Mouse (Mus musculus): ENCODE data around the gene Akap6.
"Not testable (repeated sequence)": the region's sequence is repeated elsewhere in the genome, so short reads cannot be mapped to it uniquely, and the experiment has no call there.

Akap6 gene

DNA sequence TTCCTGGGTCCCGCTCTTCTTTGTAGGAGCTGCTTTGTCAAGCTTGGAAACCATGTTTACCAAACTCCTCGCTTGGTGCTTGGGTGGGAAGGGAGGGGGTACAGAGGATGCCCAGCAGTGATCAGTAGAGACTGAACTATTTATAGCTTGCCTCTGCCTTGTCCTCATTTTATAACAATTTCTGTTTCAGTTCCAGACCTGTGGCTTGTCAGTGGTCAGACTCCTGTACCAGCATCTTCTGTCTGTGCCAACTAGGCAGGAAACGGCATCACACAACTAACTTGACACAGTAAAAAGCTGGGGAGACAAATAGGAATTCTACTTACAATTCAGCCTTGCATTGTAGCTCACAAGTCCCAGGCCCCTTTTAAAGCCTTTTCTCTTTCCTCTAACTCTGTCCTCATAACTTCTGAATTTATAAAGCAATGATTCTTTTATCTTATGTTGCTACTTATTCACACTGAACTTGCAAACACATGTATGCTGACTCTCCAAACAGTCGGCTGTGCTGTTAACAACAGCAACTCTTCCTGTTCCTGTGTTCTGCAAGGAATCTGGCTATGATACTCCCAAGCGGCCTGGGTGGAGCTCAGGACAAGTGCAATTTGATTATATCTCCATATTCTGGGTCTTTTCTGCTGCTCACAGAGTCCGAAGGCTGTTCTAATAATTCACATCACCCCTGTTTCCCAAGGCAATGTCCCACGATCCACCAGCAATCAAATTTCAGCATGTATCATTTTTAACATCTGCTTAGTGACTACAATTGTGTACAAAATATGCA lies 12.9 kb downstream of the Akap6 start:
- DNase-seq = no peak

DNA sequence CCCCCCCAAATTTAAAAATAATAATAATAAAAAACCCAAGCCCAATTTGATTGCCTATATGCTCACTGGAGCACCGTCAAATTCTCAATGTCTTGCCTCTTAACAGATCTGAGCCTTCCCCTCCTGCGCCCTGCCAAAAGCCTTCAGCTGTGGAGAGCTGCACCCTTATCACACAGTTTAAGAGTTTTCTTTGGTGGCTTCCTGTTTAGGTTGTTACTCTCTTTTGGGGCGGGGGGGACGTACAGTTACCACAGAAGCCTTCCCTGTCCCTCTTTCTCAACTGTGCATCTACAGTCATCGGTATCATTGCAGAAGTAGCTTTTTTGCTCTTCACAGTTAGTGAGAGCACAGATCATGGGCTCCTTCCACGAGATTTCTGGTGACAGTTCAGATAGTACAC lies 19.2 kb downstream of the Akap6 start:
- no peak for DNase-seq

DNA sequence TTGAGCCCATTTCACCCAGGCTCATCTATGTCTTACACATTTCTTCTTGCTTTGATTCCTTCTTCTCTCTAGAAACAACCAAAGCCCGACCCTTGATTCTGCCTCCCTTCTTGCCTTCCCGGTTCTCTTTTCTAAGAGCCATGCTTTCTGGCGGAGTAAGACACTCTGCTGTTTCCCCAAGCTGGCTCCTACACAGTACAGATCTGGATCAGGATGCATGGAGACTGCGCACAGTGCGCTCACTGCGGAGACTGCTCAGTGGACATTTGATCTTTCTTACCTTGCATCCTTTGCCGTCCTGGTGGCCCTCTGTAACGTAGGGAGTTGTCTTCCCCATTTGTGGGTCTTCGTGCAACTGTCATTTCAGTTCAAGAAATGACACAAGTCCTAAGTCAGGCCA lies 20.0 kb downstream of the Akap6 start:
- no peak for DNase-seq

DNA sequence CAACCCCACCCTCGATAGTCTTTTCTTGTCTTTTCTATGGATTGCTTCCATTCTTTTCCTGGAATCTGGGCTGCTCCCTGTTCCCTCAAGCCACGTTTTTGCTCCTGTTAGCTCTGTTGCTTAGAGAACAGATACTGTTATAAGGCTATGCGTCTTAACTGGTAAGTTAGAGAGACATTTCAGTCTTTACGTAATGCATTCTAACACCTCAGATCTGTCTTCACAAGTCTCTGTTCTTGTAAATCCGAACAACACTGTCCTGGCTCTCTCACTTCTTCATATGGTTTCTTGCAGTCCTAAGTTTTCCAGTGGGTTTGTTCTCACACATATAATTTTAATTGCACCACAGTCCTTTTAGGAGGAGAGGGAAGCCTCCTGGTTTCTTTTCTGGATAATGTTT lies 20.5 kb downstream of the Akap6 start:
- DNase-seq = no peak

DNA sequence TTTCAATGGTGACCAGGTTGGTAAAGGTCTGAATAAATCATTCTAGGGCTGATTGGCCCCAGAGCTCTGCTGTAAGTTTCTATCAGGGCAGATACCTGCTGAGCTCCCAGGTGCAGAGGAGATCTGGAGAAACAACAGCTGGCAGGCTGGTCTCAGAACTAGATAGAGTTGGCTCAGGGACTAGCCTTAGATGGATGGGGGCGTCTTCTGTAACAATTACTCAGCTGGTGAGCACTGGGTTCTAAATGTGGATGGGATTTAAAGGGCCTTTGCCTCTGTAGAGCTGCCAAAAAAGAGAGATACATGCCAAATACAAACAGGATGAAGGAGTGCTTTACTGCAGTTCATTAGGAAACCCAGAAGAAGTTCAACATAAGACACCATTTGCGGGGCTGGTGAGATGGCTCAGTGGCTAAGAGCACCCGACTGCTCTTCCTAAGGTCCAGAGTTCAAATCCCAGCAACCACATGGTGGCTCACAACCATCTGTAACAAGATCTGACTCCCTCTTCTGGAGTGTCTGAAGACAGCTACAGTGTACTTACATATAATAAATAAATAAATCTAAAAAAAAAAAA lies 24.9 kb downstream of the Akap6 start:
- DNase-seq = not testable (repeated sequence)

DNA sequence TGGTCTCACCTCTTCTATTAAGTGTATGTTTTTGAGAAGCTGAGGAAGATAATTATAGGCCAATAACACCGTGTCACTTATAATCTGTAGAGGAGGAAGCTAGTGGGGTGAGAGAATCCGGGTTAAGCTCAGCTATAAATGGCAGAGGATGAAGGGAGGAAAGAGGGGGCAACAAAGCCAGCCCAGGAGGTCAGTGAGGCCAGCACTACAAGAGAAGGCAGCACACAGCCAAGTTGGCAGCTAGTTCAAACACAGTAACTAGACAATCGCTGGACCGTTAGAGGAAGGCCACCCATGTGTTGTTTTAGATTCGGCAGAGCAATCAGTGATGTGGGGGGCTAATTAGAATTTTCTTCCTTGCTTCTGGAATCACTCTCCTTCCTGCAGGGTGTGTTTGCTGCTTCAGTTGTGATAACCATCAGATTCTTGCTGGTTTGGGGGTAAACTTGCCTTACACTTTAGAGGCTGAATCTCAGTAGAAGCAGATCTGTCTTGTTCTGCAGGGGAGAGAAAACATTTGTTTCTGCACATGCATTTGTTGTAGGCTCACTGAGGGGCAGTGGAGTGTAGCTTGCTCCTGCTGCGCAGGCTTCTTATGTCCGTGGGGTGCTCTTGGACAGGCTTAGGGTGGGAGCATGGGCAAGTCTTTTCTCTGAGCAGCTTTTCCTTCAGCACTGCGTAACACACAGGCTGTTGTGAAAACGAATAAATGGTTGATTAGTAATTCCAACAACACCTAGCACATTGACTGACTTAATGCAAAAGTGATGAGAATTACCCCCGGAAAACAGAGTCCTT lies 27.4 kb downstream of the Akap6 start:
- DNase-seq = no peak

DNA sequence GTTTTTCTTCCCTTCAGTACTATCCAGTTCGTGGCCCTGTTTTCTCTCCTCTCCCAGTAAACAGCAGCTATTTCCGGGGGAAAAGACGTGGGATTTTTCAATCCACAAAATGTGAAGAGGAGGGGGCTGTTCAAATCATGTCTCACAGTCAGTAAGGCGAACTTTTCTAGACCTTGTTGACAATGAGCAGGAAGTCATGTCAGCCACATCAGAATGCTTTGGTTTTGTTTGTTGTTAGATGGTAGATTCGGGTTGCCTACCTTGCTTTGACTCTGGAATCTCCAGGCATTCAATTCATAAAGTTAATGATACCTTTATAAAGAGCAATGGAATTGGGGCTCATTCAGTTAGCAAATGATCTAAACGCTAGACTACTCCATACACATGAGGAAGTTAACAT lies 30.2 kb downstream of the Akap6 start:
- no peak for DNase-seq

DNA sequence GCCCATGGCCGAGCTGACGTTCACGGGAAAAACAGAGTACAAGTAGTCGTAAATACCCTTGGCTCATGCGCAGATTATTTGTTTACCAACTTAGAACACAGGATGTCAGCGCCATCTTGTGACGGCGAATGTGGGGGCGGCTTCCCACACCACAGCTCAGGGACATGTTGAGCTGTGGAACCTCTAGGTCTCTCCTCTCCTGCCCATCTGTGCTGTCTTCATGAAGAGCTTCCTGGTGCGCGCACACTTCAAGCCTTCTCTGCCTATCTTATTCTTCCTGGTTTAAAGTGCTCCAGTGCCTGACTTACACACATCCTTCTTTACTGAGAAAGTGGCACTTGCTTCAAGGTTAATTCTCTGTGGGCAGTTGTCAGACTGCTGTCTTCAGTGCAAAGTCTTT lies 36.0 kb downstream of the Akap6 start:
- DNase-seq = peak in 1 of 2 experiments; percentile 2

DNA sequence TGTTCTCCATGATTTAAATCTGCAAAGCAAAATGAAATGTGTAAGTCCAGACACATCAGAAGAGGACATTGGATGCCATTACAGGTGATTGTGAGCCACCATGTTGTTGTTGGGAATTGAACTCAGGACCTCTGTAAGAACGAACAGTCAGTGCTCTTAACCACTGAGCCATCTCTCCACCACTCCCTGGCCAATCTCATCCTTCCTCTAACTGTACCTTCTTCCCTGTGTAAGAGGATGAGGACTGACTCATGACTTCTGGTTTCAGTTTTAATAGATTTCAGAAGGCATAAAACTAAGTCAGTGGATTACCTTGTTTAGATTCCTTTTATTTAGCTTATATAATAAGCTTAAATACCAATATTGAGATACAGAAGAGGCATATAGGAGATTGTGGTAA lies 38.0 kb downstream of the Akap6 start:
- no peak for DNase-seq

DNA sequence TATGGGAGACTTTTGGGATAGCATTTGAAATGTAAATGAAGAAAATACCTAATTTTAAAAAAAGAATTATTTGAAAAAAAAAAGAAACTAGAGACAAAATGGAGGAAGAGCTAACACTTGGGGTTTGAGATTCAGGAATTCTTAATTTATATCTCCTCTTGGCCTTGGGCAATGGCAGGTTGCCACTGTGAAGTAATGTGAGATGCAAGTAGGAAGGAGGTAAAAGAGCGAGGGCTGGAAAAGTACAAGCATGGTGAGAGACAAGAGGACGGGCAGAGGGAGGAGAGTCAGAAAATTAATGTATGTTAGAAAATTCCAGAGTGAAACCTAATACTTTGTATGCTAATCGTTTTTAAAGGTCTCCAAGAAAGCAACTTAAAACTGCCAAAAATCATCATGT lies 40.1 kb downstream of the Akap6 start:
- DNase-seq = no peak

DNA sequence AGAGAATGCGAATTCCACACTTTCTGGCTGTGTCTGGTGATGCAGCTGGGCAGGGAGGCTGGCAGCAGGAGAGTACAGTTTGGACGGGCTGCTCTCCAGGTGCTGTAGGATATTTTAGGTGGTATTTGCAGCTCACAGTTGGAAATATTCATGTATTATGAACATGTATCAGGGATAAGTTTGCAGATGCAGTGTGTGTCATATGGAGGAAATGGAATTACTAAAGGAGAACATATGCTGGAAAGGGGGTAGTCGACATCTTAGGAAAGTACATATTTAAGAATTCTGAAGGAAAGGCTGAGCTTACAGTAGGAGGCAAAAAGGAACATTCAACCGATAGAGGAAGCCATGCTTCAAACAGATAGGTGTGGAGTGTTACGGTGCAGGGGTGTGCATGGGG lies 42.6 kb downstream of the Akap6 start:
- no peak for DNase-seq

DNA sequence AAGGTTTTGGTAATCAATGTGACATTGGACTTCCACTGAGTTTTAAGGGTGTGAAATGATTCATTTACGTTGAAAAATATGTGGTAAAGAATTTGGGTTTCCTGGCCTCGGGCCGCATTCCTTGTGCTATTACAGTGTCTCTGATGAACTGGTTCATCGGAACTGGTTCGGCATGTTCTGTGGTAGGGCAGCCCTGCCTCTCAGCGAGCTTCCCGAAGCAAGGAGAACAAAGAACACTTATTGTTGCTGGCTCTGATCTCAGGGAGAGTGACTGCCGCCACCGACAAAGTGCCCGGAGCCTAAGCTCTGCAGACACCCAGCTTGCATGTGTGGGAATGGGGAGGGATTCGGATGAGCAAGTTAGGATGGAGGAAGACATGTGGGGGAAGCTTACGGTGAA lies 50.8 kb downstream of the Akap6 start:
- no peak for DNase-seq

DNA sequence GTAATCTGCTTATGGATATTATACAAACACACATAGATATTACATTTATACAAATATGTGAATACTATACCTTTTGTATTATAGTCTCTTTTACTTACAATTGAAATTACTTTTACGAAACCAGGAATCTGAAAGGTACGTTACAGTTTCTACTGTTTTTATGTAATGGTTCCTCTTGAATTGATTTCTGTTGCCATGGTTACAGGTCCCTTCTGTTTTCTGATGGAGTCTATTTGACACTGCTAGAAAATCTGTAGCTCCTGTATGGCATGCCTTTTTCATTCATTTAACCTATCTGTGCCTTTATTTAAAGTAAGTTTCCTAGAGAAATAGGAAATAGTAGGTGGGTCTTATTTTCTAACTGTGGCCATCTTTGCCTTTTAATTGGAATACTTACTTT lies 56.5 kb downstream of the Akap6 start:
- no peak for DNase-seq

DNA sequence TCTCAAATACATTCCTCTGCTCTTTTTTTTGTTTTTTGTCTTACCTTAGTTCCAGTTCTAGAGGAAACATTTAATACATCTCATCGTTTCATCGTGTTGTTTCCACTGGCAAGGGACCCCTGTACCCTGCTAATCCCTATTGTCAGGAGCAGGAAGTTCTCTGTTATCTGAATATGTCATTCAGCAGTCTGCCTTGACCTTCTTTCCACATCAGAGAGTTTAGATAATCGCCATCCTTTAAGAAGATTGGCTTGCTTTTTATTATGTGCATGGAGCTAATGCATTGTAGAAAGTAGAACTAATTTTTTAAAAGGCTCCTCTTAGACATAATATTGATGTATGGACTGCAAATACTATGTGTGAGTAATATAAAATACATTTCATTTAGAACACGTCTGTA lies 58.7 kb downstream of the Akap6 start:
- no peak for DNase-seq

DNA sequence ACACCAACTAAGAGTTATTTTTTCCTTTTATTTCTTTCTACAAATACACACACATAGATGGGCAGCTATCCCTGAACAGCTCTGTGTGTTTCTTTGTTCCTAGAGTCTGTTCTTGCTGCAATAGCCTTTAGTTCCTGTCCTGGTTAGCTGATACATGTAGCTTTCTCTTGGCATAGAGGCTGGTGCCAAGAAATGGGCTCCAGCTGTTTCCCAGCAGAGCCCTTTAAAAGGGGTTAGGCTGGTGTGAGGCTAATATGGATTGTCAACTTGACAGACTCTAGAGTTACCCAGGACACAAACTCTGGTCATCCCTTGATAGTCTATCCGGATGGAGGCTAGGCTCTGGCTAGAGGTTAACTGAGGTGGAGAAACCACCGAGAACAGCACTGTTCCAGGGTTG lies 64.9 kb downstream of the Akap6 start:
- no peak for DNase-seq

DNA sequence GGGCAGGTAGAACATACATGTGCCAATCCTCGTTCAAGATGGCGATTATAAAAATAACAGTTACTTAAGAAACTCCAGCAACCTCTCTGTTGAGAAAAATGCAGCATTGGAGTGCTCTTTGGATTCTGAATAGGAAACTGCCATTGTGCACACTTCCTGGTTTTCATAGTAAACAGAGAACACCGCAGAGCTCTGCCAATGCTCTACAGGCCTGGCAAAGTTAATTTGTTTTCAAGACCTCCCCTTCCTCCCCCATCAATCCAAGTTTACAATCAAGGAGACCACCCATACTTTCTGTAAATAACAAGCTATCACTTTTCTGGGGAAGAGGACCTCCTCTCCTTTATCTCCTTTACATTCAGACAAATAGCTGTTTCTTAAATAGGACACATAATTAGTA lies 65.6 kb downstream of the Akap6 start:
- DNase-seq = no peak

DNA sequence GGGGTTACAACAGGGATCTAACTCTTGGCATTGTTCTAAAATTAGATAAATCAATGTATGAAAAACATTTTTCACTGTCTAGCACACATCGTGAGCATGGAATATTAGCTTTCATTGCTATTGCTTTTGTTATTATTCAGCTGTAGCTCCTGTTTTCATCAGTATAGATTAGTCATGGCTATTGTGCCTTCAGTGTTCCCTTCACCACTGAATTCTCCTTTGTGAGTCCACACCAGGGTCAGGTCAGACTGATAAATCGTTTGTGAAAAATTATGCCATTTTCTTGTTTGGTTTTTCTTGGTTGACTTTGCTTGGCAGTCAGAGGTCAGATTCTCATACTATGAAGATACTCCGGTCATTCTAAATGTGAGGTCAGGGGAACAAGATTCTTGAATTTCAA lies 70.4 kb downstream of the Akap6 start:
- no peak for DNase-seq

DNA sequence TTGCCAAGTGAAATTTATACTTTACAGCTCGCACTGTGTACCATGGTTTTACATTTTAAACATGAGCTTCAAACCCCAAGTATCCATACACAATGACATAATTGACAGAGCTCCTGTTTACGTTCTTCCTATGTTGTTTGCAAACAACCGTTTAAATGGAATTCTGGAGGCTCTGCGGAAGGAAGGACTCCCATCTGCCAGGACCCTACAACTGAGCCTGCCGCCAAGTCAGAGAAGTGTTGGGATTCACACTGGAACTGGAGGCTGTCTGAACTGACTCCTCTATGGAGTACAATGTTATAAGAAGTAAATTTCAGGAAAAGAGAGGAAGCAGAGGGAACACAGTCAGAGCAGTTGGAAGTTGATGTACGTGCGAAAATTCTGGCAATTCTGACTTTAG lies 72.7 kb downstream of the Akap6 start:
- DNase-seq = no peak

DNA sequence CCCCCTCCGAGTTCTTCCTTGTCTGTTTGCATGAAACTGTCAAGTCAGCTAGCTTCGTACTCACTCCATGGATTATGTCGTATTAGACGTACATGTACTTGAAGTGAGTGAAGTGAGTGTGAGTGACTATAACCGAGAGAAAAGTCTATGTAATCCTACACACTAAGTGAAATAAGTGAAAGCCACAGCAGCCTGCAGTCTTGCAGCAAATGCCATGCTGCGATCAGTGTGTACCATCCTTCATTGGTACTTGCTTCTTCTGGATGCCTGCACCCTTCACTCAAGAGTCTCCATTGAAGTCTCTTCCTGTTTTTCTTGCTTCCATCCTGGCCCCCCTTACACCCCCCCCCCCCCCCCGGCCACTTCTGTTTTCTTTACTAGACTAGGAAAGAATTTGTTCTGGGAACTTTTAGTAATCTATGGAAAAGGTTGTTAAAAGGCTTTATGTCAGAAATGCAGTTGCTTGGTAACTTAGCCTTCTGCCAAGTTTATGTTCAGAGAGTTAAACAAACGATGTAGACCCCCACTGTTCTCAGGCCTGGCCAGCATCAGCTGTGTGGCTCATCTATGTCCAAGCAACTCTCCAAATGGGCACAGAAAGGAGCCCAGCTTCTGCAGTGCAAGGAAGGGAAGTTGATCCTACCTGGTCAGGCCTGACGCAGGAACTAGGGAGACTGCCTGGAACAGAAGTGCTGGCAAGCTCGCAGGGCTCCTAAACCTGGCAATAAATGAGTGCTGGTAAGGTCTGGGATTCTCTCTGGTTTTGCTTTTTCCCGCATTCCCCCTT lies 73.5 kb downstream of the Akap6 start:
- no peak for DNase-seq

DNA sequence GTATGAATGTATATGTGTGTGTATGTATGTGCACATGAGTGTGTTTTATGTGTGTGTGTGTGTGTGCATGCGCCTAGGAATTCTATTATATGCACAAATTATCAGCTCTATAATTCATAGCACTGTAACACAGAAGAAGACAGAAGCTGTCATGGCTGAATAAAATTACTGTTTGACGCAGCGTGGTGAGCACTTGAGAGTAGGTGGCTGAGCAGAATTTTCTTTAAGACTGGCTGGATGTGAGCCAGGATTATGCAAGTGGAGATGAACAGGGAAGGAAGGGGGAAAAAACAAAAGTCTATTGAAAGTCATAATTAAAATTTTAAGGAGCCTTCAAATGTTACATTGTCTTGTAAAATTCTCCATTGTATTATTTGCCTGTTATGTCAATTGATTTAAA lies 74.7 kb downstream of the Akap6 start:
- no peak for DNase-seq

DNA sequence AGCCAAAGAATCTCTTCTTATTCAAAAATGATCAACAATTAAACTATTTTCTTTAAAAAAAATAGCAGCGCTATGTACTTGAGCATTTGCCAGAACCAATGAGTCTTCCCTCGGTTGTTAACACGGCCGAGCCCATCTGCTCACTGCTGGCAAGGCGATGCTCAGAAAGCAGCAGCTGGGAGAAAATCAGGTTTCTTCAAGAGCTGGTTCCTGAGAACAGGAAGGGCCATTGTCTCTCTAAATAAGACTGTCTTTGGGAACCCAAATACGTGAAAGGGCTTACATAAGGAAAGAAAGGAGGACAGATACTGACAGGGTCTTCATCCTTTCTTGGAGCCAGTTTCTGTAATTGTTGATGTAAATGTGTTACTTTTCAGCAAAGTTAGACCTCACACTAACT lies 75.2 kb downstream of the Akap6 start:
- DNase-seq = no peak

DNA sequence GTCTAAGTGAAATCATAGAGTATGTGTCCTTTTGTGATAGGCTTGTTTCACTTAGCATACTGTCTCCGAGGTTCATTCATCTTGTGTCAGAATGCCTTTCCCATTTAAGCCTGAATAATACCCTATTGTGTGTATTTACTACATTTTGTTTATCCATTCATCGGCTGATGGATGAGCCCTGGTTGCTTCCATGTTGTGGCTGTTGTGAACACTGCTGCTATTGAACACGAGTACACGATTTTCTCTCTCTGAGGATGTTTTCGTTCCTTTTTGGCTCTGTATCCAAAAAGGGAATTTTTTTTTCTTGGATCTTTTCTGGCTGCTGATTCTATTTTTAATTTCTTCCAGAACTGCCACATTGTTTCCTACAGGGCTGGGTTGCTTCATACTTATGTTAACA lies 81.0 kb downstream of the Akap6 start:
- DNase-seq = no peak

DNA sequence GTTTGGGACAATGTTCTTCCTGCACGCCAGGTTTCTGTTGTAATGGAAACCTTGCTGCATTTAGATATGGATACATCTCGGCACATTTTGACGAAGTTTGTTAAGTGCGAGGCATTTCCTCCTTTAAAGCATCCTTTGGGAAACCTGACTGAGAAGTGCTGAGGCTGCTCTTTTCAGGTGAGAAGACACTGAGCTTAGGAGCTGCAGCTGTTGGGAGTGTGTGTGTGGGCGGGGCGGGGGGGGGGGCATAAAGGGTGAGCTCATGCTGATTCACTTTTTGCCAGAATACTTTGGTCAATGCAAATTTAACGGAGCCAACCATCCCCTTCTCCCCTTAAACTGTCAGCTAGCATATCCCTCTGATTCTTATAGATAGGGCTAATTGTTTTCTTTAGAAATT lies 81.9 kb downstream of the Akap6 start:
- DNase-seq = no peak

Measured in B cell, adult 2 months (primary cell).